Mouse (Mus musculus) left cerebral cortex, postnatal 14 days (tissue): Measurements from ENCODE around the gene Adamtsl2. TPM values are rescaled to one million over a fixed set of nuclear protein-coding genes. Genes with fewer than 3 reads are reported as not detected.

Experiments used
- DNase-seq, 2 experiments: peaks; one replicate each; pipeline ENCODE4 v3.0.0; 2021 to 2022; ENCODE audit warnings: low spot score in 2 of 2, mixed read lengths in 1 of 2
- intact Hi-C: fragments of 180-260 bp; cut with DNase I; formaldehyde crosslinking; loops from one replicate; pipeline ENCODE4 v1.15.1; 2025
- total RNA-seq, 2 experiments: library from RNA; stranded (reverse); gene quantifications; 2 replicates each; pipeline ENCODE4 v1.2.3; 2021

The Adamtsl2 gene
- total RNA-seq, 2 experiments from 2014 or later, result 27.4 to 29.3 TPM

DNA sequence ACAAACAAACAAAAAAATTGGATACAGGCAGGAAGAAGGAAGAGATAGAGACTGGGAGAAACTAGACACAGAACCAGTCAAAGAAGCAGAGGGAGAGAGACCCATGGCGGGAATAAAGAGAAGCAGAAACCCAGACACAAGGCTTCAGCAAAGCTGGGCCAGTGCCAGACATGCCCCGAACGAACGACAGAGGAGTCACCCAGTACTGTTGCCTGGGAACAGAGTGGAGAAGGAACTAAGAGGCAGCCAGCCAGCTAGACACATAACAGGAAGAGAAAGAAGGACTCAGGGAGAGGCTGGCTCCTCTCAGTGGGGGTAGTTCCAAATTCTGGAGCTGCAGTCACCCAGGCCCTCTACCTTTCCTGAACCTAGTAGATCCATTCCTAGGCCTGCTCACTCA, 8.0 kb upstream of the Adamtsl2 start:
- DNase-seq, result peak; percentile 92 to 97
- intact Hi-C loops, result no loop called here

DNA sequence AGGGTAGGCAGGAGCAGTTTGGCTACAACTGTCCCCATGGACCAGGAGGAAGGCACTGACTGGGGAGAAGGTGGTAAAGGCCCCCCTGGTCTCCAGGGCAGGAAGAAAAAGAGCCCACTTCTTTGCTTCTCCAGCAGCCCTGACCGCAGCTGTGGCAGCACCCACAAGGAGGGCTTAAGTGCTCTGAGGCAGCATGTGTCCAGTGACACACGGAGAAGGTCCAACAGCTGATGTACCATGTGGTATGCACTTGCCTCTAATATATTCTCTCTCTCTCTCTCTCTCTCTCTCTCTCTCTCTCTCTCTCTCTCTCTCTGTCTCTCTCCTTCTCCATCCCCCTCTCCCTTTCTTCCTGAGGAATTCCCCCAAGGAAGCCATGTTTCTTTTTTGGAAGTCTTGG, 7.2 kb upstream of the Adamtsl2 start, which contains the start of gene Mymk:
Gene Mymk (minus strand): TSS at position 202 of the 400 bp plus-strand sequence.
- intact Hi-C loops, result no loop called here
- no peak for DNase-seq

DNA sequence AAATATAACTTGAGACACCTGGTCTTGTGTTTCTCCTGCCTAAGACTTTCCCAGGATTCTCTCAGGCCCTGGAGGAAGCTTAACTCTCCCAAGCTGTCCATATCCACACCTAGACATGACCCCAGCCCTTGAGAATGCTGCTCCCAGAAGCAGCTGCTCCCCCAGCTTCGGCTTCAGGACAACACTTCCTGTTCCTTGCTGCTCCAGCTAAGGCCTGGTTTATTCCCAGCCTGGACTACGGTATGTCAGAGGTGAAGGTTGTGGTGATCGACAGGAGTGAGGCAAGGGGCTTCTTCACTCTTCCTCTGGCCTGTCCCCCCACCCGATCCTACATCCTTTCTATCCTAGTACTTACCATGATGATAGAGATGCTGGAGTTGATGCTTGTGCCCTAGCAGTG, 5.8 kb upstream of the Adamtsl2 start:
- intact Hi-C loops, result no loop called here

DNA sequence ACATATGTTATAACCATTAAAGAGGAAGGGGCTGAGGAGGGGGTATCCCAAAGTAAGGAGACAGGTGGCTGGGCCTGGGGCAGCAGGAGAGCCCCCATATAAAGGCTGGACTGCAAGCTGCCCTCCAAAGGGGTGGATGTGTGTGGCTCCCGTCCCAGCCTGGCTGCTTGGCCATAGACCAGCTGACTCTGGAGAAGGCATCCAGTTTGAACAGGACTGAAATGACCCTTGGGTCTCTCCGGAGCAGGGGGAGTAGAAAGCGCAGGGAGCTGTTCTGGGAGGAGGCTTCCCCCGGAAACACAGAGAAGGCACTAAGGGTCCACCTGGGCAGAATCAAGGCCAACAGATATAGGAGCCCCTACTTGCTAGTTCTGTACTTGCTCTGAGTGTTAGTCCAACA, 4.4 kb upstream of the Adamtsl2 start:
- intact Hi-C loops, result no loop called here
- no peak for DNase-seq

More for the DNA sequence above, 5.8 kb upstream of the Adamtsl2 start:
- DNase-seq, result no peak

DNA sequence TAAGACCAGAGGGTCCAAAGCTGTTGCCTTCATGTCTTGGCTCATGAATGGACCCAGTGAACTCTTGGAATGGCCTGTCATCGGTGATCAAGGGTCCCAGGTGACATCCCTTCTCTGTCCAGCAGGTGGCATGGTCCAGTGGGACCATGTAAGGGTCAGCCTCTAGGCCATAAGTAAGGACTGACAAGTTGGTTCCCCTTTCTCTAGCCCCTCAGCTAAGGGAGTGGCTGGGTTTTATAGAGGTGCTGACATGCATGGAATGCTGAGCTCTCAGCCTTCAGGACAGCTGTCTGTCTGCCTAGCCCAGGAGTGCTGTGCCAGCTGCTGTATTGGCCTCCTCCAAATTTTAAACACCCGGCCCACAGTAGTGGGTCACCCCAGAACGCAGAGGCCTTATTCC, 3.7 kb upstream of the Adamtsl2 start:
- intact Hi-C loops, result no loop called here
- DNase-seq, result no peak

DNA sequence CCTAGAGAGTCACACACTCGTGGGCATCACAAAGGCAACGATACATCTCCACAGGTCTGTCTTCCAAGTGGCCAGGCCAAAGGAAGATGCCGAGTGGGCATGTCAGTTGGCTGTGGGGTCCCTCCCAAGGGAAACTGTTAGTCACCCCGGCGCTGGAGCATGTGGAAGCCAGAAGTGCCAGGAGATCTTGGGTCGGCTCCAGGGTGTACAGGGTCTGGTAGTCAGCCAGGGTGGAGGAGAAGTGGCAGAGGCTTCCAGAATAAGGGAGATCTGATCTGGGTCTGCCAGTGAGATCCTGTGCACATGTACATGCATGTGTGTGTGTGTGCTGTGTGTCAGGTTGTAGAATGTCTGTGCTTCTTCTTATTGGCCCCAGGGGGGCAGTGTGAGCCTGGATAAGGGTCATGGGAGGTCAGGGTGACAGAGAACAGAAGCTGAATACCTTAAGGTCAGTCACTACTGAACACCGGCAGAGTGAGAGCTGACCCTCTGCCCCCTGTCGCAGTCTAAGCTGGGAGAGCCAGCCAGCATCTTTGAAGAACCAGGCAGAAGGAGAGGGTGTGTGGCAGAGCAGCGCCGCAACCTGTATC, 1.4 kb upstream of the Adamtsl2 start:
- intact Hi-C loops, result no loop called here

DNA sequence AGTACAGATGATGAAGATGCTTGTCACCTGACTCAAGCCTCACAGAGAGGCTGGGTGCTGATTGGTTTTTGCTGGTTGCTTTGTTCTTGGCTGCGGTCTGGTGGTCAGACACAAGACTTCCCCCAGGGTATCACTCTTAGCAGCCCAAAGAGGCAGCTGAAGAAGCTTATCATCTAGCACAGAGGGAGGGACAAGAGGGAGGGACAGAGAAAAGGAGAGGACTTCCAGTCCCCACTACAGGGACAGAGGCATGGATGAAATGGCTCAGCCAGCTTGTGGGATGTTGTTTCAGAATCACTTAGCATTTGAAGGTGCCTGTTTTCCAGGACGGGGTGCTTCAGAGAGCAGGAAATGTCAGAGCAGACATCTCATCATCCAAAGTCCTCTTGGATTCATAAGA, 867 bp upstream of the Adamtsl2 start:
- DNase-seq, result no peak
- intact Hi-C loops, result no loop called here

More for the DNA sequence above, 1.4 kb upstream of the Adamtsl2 start:
- DNase-seq, result no peak

DNA sequence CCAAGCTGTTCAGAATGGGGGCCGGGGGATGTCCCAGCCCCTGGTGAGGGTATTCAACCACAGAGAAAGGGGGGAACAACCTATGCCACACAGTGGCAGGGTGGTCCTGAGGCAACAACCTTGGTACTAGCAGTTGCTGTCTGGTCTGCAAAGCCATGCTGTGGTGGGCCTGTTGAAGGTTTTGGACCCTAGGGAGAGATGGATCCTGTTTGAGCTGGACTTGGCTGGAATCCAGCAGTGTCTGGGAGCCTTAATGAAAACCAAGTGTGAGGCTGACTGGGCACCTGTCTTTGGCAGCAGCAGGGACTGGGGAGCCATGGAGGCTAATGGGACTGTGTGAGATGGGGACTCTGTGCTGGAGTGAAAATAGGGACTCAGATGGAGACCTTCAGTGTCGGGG, 470 bp downstream of the Adamtsl2 start:
- intact Hi-C loops, result no loop called here
- no peak for DNase-seq

DNA sequence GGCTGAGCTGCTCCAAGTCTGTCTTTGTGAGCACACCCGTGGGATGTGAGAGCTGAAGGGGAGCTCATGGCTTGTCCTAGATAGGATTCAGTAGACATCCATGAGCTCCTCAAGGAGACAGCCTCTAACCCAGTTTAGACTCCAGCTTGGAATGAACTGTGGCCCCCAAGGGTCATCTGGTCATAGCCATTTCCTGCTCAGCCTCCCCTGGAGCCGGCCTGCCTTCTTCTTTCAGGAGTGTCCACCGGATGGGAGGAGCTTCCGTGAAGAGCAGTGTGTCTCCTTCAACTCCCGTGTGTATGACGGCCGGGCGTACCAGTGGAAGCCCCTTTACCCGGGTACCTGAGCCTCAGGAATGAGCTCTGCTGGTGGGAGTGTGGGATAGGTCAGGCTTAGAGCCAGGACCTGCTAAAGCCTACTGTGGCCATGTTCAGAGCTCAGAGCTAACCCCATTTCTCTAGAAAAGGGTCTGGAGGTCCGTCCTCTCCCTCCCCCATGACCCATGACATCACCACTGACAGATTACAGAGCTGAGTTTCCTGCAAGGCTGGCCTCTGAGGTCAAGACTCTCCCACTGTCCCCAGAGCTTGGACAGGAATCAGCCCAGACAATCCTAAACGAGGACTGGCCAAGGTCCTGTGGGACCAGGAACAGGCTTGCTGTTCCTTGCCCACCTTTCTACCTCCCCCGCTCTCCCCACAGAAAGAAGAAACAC, 4.7 kb downstream of the Adamtsl2 start:
- no peak for DNase-seq
- intact Hi-C loops, result no loop called here

DNA sequence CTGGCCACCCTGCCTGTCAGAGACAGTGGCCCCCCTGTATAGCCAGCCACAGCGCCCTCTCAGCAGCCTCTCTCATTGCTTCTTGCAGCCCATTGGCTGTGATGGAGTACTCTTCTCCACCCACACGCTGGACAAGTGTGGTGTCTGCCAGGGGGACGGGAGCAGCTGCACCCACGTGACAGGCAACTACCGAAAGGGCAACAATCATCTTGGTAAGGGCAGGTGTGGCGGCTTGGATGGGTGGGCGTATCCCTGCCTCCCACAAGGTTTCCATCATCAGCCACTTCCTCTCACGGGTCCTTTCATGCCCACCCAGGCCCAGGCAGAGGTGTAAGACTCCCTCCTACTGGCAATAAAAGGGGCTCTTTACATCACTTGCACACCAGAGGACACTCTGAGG, 5.8 kb downstream of the Adamtsl2 start:
- intact Hi-C loops, result no loop called here
- DNase-seq, result no peak

DNA sequence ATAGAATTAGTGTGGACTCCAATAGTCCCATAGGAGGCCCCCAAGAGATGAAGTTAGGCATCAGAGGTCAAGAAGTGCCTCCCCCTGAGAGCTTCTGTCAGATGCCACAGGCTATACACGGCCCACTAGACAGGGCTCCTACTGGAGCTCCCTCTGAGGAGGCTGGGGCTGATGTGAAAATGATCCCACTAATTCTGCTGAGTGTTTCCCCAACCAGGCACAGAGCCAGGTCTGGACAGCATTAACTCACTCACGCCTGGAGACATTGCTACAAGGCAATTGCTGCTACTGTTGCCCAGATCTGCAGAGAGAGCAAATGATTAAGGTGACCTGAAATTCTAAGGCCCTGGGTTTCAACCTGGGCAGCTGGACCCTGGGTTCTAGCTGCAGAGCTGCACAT, 6.6 kb downstream of the Adamtsl2 start:
- DNase-seq, result no peak
- intact Hi-C loops, result no loop called here

DNA sequence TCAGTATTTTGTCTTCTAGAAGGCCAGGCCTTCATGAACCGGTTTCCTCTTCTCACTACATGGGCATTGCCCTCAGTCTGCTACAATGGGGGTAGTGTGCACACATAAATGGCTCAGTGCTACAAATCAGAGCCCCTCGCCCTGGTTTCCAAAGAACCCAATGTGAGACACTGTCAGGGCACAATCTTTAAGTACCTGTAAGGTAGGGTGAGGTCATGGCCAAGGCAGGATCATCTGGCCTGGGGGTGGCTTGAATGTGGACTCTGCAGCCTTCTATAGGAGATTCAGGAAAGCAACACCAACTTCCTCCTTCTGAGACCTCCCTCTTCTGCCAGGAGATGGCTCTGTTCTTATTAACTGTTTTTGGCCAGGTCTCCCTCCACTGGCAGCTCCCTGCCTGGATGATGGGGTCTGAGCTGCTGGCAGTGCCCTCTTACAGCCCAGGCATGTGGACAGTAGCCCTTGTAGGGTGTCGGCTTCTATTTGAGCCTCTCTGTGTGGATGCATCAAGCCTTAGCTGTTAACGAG, 7.4 kb downstream of the Adamtsl2 start:
- intact Hi-C loops, result no loop called here
- DNase-seq, result no peak

DNA sequence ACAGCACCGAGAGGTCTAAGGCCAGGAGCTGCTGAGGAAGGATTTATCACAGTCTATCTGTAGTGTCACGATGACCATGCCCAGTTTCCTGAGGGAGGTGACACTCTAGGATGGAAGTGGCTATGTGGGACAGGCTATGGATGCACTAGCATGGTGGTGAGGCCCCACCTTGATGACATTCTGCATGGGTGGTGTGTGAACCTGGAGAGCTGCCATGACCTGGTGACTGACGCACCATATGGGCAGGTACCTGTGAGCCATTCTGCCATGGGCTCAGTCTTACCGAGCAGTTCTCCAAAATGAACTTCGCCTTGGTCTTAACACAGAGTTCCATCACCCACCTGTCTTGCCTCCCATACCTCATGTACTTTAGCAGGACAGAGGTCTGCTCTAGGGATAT, 8.4 kb downstream of the Adamtsl2 start:
- DNase-seq, result no peak
- intact Hi-C loops, result no loop called here

DNA sequence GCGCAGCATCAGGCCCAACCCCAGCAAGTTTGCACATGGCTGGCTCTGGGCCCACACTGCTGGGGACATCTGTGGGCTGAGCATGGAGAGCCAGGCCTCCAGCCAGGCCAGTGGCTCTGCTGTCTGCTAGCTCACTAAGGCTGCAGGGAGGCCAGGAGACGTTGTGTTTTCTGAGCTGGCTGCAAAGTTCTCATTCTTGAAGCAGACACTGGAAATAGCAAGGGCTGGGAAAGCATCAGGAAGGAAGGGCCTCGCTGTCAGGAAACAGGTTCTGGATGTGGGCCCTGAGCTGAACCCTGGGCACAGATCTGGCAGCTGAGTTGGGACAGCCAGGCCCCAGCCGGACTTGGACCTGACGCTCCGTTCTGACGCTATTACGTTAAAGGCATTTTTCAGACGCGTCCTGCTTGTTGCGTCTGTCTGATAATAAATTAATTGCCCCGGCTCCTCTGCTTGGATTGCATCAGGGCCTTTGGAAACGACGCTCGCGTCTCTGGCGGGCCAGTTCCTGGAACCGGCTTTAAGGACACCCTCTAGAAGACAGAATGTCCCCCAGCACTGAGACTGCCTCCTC, 9.0 kb downstream of the Adamtsl2 start:
- intact Hi-C loops, result no loop called here
- DNase-seq, result peak in 1 of 2 experiments; percentile 48

DNA sequence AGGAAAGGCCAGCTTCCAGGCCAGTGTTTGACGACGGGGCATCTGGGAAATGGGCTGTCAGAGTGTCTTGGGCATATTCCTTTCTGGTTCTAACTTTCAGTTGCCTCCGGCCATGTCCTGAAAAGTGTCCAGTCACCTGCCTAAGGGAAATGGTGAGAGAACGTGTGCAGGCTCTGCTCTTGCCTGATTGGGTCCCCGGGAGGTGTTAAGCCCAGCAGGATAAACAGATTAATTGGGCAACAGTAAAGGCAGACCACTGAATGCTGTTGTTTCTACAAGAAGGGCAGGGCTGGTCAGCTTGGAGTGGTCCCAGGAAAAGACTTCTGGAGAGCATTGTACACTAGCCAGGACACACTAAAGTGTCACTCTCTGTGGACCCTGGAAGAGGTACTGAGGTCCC, 9.5 kb downstream of the Adamtsl2 start:
- no peak for DNase-seq
- intact Hi-C loops, result no loop called here

DNA sequence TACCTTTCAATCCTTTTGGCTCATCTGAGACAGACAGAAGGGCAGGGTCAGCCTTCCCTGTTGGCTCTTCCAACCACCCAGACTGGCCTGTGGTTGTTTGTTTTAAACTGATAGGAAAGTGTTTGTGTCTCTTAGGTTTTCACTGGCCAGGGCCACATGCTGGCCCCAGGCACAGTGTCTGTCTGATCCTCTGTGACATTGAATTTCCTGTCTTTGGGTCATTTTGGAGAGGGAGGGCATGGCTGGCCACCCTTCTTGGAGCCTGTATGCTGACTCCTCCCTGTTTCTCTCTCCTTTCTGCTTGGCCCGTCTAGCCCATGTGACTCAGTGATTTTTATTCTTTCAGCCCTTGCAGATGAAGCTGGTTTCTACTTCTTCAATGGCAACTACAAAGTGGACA, 10.1 kb downstream of the Adamtsl2 start:
- intact Hi-C loops, result no loop called here

DNA sequence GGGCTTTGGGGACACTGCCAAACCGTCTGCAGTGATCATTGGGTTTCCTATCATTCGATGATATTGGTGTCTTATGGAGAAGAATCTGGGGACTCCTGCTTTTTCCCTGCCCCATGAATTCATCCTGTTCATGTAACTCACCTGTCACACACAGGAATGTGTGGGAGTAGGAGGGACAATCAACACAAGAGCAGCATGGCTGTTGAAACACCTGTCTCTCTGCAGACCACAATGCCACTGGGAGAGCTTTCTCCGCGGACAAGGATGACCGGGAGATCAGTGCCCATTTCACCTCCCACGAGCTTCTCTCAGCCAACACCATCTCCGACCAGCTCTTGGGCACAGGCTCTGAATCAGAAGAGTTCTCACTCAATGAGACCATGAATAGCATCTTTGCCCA, 16.0 kb downstream of the Adamtsl2 start:
- intact Hi-C loops, result no loop called here
- DNase-seq, result no peak

More for the DNA sequence above, 10.1 kb downstream of the Adamtsl2 start:
- DNase-seq, result no peak

DNA sequence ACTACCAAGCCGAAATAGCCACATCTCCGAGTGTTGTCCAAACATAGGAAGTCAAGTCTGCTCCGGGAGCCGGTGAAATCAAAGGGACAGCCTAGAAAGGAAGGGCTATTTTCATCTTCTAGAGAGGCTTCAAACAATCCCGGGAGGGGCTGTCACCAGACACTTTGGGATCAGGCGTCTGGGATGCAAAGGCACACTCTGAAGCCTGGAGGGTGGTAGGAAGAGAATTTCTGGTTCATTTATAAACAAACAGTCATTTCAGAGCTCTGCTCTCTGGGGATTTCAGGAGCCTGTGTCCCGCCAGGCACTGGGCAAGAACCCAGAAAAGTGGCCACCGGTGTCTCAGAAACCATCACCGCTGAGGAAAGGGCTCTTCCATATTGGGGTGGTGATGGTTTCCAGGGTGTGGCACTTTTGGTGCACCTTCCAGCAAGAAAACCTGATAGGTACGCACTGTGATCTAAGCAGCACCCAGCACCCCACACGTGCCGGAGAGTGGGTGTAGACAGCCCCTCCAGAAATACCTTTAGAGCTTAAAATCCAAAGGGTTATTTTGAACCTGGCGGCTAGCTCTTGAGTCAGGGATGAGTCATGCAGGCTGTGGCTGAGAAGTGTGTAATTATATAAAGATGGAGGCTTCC, 17.3 kb downstream of the Adamtsl2 start:
- intact Hi-C loops, result no loop called here
- peak; percentile 70 to 79 for DNase-seq

DNA sequence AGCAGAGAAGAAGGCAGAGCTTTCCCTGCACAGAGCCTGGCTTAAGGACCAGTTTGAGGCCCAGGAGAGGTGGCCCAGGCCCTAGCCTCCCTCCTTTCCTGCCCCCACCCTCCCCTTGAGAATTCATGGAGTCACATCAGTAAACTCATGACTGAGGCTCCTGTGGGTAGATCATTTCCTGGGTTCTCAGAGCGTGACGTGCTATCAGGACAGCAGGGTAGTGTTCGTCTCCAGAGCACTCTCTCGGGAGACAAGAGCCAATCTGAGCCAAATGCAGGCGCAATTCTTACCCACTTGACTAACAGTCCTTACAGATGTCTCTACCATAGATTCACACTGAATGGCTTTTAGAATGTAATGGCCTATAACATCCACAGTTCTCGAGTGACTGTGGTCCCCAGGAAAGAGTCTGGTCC, 18.1 kb downstream of the Adamtsl2 start:
- no peak for DNase-seq
- intact Hi-C loops, result no loop called here

DNA sequence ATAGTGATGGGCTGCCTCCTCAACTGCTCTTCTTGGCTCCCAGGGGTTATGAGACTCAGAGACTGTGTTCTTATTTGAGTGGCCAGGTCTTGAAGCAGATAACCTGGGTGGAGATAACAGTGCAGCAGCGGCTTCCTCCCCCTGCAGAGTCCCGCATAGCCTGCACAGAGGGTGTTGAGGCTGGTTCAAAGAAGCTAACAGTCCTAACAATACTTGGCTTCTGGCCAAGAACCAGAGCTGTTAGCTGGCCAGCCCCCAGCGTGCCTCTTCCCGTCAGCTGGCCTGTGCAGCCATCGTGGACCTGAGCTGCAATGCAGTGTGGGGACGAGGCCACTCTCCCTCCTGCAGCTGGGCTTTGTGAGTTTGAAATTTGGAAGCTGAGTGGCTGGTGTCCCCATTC, 18.6 kb downstream of the Adamtsl2 start:
- DNase-seq, result peak; percentile 51 to 59
- intact Hi-C loops, result no loop called here
